Mouse (Mus musculus) lung, embryonic 16.5 days (tissue): ENCODE results near the gene Cnih4. TPM values are rescaled to one million over a fixed set of nuclear protein-coding genes. Genes with fewer than 3 reads are reported as not detected.

Experiments
- ATAC-seq: fragments of 200-750 bp; cut with Nextera tagmentation; 2 replicates; pipeline ENCODE4 v1.8.0; 2017; ENCODE audit warnings: low read depth, mild to moderate bottlenecking, moderate library complexity
- H3K27ac ChIP-seq: fragments of 300-500 bp; sonication (generic); 2 replicates; pipeline ENCODE4 v1.5.1; 2014; ENCODE audit warnings: mild to moderate bottlenecking, control low read depth, low read length
- H3K27me3 ChIP-seq: fragments of 300-500 bp; sonication (generic); 2 replicates; pipeline ENCODE4 v1.6.1; 2014; ENCODE audit warnings: low read depth, low read length, mixed read lengths; ENCODE audit not compliant: control insufficient read depth, insufficient read depth
- H3K36me3 ChIP-seq: fragments of 300-500 bp; sonication (generic); 2 replicates; pipeline ENCODE4 v1.6.1; 2014; ENCODE audit warnings: low read length; ENCODE audit not compliant: control insufficient read depth, insufficient read depth
- H3K4me1 ChIP-seq: fragments of 300-500 bp; sonication (generic); replicated peaks from 2 replicates; pipeline ENCODE4 v1.6.1; 2014; ENCODE audit warnings: low read length, mixed read lengths; ENCODE audit not compliant: control insufficient read depth, insufficient read depth
- H3K4me2 ChIP-seq: fragments of 300-500 bp; sonication (generic); 2 replicates; pipeline ENCODE4 v1.6.1; 2014; ENCODE audit warnings: low read depth, low read length, control low read depth
- H3K4me3 ChIP-seq: fragments of 300-500 bp; sonication (generic); 2 replicates; pipeline ENCODE4 v1.5.1; 2014; ENCODE audit warnings: mild to moderate bottlenecking, low read length, control low read depth
- H3K9ac ChIP-seq: fragments of 300-500 bp; sonication (generic); 2 replicates; pipeline ENCODE4 v1.6.1; 2014; ENCODE audit warnings: low read length, control low read depth
- H3K9me3 ChIP-seq: fragments of 300-500 bp; sonication (generic); 2 replicates; pipeline ENCODE4 v1.6.1; 2016; ENCODE audit warnings: low read length; ENCODE audit not compliant: control insufficient read depth
- WGBS: fragments of 180-500 bp; shearing (Covaris S2); extraction: QIAGEN DNeasy Blood & Tissue Kit; methylation state at CpG from one replicate; pipeline ENCODE4 v1.1.7; 2014; 5-methylcytosine and 5-hydroxymethylcytosine counted together
- polyA plus RNA-seq: library from polyadenylated mRNA; unstranded; fragments of >200 nt; fragmentation: Nextera tagmentation; extraction: Ambion mirVana; gene quantifications from 2 replicates; pipeline ENCODE4 v1.2.1, GENCODE M21; 2015

The Cnih4 gene
- polyA plus RNA-seq, 1 experiment from 2014 or later, result 106 TPM

- no peaks in the 10 kb centered on the region for H3K4me1 ChIP-seq
- no peak overlapping the region for H3K4me2 ChIP-seq
- WGBS, result 93% methylated on average over 4 of the region's 4 CpGs
- ATAC-seq, result no peak
- no peak overlapping the region for H3K4me3 ChIP-seq
- no peak overlapping the region for H3K27ac ChIP-seq
- no peak overlapping the region for H3K9ac ChIP-seq
- H3K36me3 ChIP-seq, result peaks cover 45% of the 10 kb centered on the region
- H3K27me3 ChIP-seq, result no peaks in the 10 kb centered on the region
- no peaks in the 10 kb centered on the region for H3K9me3 ChIP-seq
These were observed 44.4 kb downstream of the Cnih4 start for GRCm38 (mm10) chr1:181188925-181189324.

- no peak overlapping the region for H3K27ac ChIP-seq
- H3K27me3 ChIP-seq, result no peaks in the 10 kb centered on the region
- no peaks in the 10 kb centered on the region for H3K4me1 ChIP-seq
- H3K9ac ChIP-seq, result no peak overlapping the region
- no peak for ATAC-seq
- no peaks in the 10 kb centered on the region for H3K9me3 ChIP-seq
- 90% methylated on average over 4 of the region's 4 CpGs for WGBS
- no peak overlapping the region for H3K4me3 ChIP-seq
- H3K4me2 ChIP-seq, result no peak overlapping the region
- H3K36me3 ChIP-seq, result peaks cover 53% of the 10 kb centered on the region
These were observed 55.0 kb downstream of the Cnih4 start for GRCm38 (mm10) chr1:181199446-181199845.

GRCm38 (mm10) chr1:181210147-181210546 is 65.7 kb downstream of the Cnih4 start:
- H3K4me3 ChIP-seq, result peak overlapping the region; percentile 98
- peak overlapping the region; percentile 98 for H3K9ac ChIP-seq
- peaks cover 7% of the 10 kb centered on the region for H3K36me3 ChIP-seq
- peak overlapping the region; percentile 84 for H3K4me2 ChIP-seq
- H3K9me3 ChIP-seq, result no peaks in the 10 kb centered on the region
- ATAC-seq, result no peak
- H3K27me3 ChIP-seq, result no peaks in the 10 kb centered on the region
- peaks cover 14% of the 10 kb centered on the region for H3K4me1 ChIP-seq
- WGBS, result 7% methylated on average over 4 of the region's 4 CpGs
- peak overlapping the region; percentile 17 for H3K27ac ChIP-seq

- Histone ChIP-seq H3K27me3 (no peaks in the 10 kb centered on the region), H3K27ac (peak overlapping the region; percentile 93), H3K4me3 (peak overlapping the region; percentile 98), H3K4me1 (peaks cover 14% of the 10 kb centered on the region), H3K36me3 (peaks cover 5% of the 10 kb centered on the region), H3K4me2 (peak overlapping the region; percentile 84), H3K9ac (peak overlapping the region; percentile 98), H3K9me3 (no peaks in the 10 kb centered on the region)
- ATAC-seq, result peak; percentile 27
- WGBS, result under 1% methylated on average over 47 of the region's 56 CpGs
These were observed 66.3 kb downstream of the Cnih4 start for GRCm38 (mm10) chr1:181210601-181211402.

- ATAC-seq, result peak; percentile 51
- H3K27ac ChIP-seq, result peak overlapping the region; percentile 93
- H3K27me3 ChIP-seq, result no peaks in the 10 kb centered on the region
- peak overlapping the region; percentile 98 for H3K9ac ChIP-seq
- H3K4me2 ChIP-seq, result peak overlapping the region; percentile 84
- peak overlapping the region; percentile 98 for H3K4me3 ChIP-seq
- peaks cover 3% of the 10 kb centered on the region for H3K36me3 ChIP-seq
- no peaks in the 10 kb centered on the region for H3K9me3 ChIP-seq
- peaks cover 14% of the 10 kb centered on the region for H3K4me1 ChIP-seq
- WGBS, result 2% methylated on average over 7 of the region's 72 CpGs
These were observed 67.0 kb downstream of the Cnih4 start for GRCm38 (mm10) chr1:181211403-181211919.

- ATAC-seq, result peak; percentile 96
- under 1% methylated on average over 46 of the region's 54 CpGs for WGBS
These were observed 67.6 kb downstream of the Cnih4 start, which contains the start of gene Wdr26 for GRCm38 (mm10) chr1:181211920-181212633. Gene Wdr26, minus strand, starts transcription at chr1:181212001.

GRCm38 (mm10) chr1:181214296-181215035 is 70.0 kb downstream of the Cnih4 start:
- ATAC-seq, result no peak
- peaks cover 13% of the 10 kb centered on the region for H3K4me1 ChIP-seq
- no peaks in the 10 kb centered on the region for H3K27me3 ChIP-seq
- H3K9me3 ChIP-seq, result no peaks in the 10 kb centered on the region
- H3K4me2 ChIP-seq, result no peak overlapping the region
- no peak overlapping the region for H3K27ac ChIP-seq
- no peaks in the 10 kb centered on the region for H3K36me3 ChIP-seq
- H3K9ac ChIP-seq, result no peak overlapping the region
- WGBS, result 81% methylated on average over 8 of the region's 8 CpGs
- H3K4me3 ChIP-seq, result no peak overlapping the region

More at GRCm38 (mm10) chr1:181211920-181212633, 67.6 kb downstream of the Cnih4 start, which contains the start of gene Wdr26:
- peak within 1 kb of the TSS; percentile 98 for H3K4me3 ChIP-seq
- H3K9me3 ChIP-seq, result no peaks in the 10 kb centered on the region
- peak within 1 kb of the TSS; percentile 93 for H3K27ac ChIP-seq
- H3K27me3 ChIP-seq, result no peaks in the 10 kb centered on the region
- H3K36me3 ChIP-seq, result no peaks in the 10 kb centered on the region; the same call in none of the 2 replicates
- H3K4me2 ChIP-seq, result peak within 1 kb of the TSS; percentile 93
- peak within 1 kb of the TSS; percentile 98 for H3K9ac ChIP-seq
- H3K4me1 ChIP-seq, result peaks cover 14% of the 10 kb centered on the region

- H3K27ac ChIP-seq, result no peak overlapping the region
- H3K27me3 ChIP-seq, result no peaks in the 10 kb centered on the region
- H3K9ac ChIP-seq, result no peak overlapping the region
- H3K4me2 ChIP-seq, result no peak overlapping the region
- no peaks in the 10 kb centered on the region for H3K36me3 ChIP-seq
- H3K9me3 ChIP-seq, result no peaks in the 10 kb centered on the region
- 50% methylated on average over 4 of the region's 4 CpGs for WGBS
- H3K4me3 ChIP-seq, result no peak overlapping the region
- peaks cover 5% of the 10 kb centered on the region for H3K4me1 ChIP-seq
- ATAC-seq, result no peak
These were observed 71.8 kb downstream of the Cnih4 start for GRCm38 (mm10) chr1:181216315-181216714.
